Mouse (Mus musculus) neural tube, embryonic 13.5 days (tissue): Measurements from ENCODE around the gene Btbd35f3. TPM values are rescaled to one million over a fixed set of nuclear protein-coding genes. Genes with fewer than 3 reads are reported as not detected.
"Not testable (repeated sequence)": the region's sequence is repeated elsewhere in the genome, so short reads cannot be mapped to it uniquely, and the experiment has no call there.

Experiments
- ATAC-seq: fragments of 200-750 bp; cut with Nextera tagmentation; 2 replicates; pipeline ENCODE4 v1.8.0; 2017; ENCODE audit warnings: low read depth, mild to moderate bottlenecking, moderate TSS enrichment, moderate library complexity
- H3K27ac ChIP-seq: fragments of 300-500 bp; sonication (generic); replicated peaks from 2 replicates; pipeline ENCODE4 v1.5.1; 2015; ENCODE audit warnings: moderate library complexity, mild to moderate bottlenecking, inconsistent platforms
- H3K27me3 ChIP-seq: fragments of 300-500 bp; sonication (generic); 2 replicates; pipeline ENCODE4 v1.6.1; 2015; ENCODE audit warnings: mild to moderate bottlenecking, inconsistent platforms
- H3K36me3 ChIP-seq: fragments of 300-500 bp; sonication (generic); 2 replicates; pipeline ENCODE4 v1.6.1; 2015; ENCODE audit warnings: mild to moderate bottlenecking, inconsistent platforms
- H3K4me1 ChIP-seq: fragments of 300-500 bp; sonication (generic); replicated peaks from 2 replicates; pipeline ENCODE4 v1.6.1; 2015; ENCODE audit warnings: inconsistent platforms
- H3K4me2 ChIP-seq: fragments of 300-500 bp; sonication (generic); 2 replicates; pipeline ENCODE4 v1.6.1; 2015; ENCODE audit warnings: inconsistent platforms, mild to moderate bottlenecking, moderate library complexity
- H3K4me3 ChIP-seq: fragments of 300-500 bp; sonication (generic); 2 replicates; pipeline ENCODE4 v1.5.1; 2015; ENCODE audit warnings: mild to moderate bottlenecking, inconsistent platforms
- H3K9ac ChIP-seq: fragments of 300-500 bp; sonication (generic); 2 replicates; pipeline ENCODE4 v1.6.1; 2015; ENCODE audit warnings: moderate library complexity, mild to moderate bottlenecking, inconsistent platforms
- H3K9me3 ChIP-seq: fragments of 300-500 bp; sonication (generic); 2 replicates; pipeline ENCODE4 v1.6.1; 2016; ENCODE audit warnings: inconsistent platforms
- WGBS: fragments of 180-500 bp; shearing (Covaris S2); methylation state at CpG from one replicate; pipeline ENCODE4 v1.1.7; 2015; 5-methylcytosine and 5-hydroxymethylcytosine counted together
- polyA plus RNA-seq: library from polyadenylated mRNA; unstranded; fragments of >200 nt; fragmentation: Nextera tagmentation; extraction: Ambion mirVana; gene quantifications from 2 replicates; pipeline ENCODE4 v1.2.1, GENCODE M21; 2015

Gene Btbd35f3
- not detected in 2 replicates for polyA plus RNA-seq

- not testable (repeated sequence) for H3K36me3 ChIP-seq, H3K4me1 ChIP-seq, H3K4me2 ChIP-seq, H3K9ac ChIP-seq, H3K9me3 ChIP-seq, ATAC-seq, H3K27me3 ChIP-seq, H3K4me3 ChIP-seq, H3K27ac ChIP-seq
- no CpG with 5 or more reads among the region's 3 CpGs for WGBS
Measured at GRCm38 (mm10) chrX:4037374-4037773, at the start of gene Btbd35f3. TSS of gene Btbd35f3 (plus strand) at chrX:4037674.

Other genes starting within 250 kb of the Btbd35f3 start
- not detected in 2 replicates for gene Btbd35f16, start 80.7 kb upstream of the Btbd35f3 start, polyA plus RNA-seq
- gene Btbd35f28, start 158.9 kb downstream of the Btbd35f3 start, polyA plus RNA-seq: not detected in 2 replicates